Mouse (Mus musculus): ENCODE measurements around the gene Tjp1. TPM values are rescaled to one million over a fixed set of nuclear protein-coding genes. Genes with fewer than 3 reads are reported as not detected.

Gene Tjp1
- polyA plus RNA-seq, 1 experiment from 2014 or later: 15.3 TPM

- Histone ChIP-seq H3K9me3 (ENCODE audit: control insufficient read depth, low read length) (no peaks in the 10 kb centered on the region), H3K36me3 (ENCODE audit: control insufficient read depth, insufficient read depth, low read length) (no peaks in the 10 kb centered on the region), H3K27ac (replicated peaks in 1 of 2; ENCODE audit: control insufficient read depth in 1 of 2, insufficient read depth in 1 of 2, low read depth in 2 of 2, low read length in 2 of 2) (no peak overlapping the region), H3K4me3 (ENCODE audit: control insufficient read depth in 1 of 2, insufficient read depth in 1 of 2, low read depth in 1 of 2, low read length in 2 of 2) (no peak overlapping the region), H3K27me3 (ENCODE audit: control insufficient read depth, insufficient read depth, low read length) (no peaks in the 10 kb centered on the region), H3K4me2 (ENCODE audit: low read length) (no peak overlapping the region), H3K9ac (ENCODE audit: low read length) (no peak overlapping the region), H3K4me1 (ENCODE audit: control insufficient read depth in 2 of 2, insufficient read depth in 2 of 2, low read length in 2 of 2) (no peaks in the 10 kb centered on the region)
- no peak for ATAC-seq (ENCODE audit: insufficient number of reproducible peaks, insufficient read depth, low FRiP score, low read depth)
- 77% methylated on average over 4 of the region's 4 CpGs for WGBS
Observed at GRCm38 (mm10) chr7:65275761-65276160, 251.8 kb downstream of the Tjp1 start.

DNA sequence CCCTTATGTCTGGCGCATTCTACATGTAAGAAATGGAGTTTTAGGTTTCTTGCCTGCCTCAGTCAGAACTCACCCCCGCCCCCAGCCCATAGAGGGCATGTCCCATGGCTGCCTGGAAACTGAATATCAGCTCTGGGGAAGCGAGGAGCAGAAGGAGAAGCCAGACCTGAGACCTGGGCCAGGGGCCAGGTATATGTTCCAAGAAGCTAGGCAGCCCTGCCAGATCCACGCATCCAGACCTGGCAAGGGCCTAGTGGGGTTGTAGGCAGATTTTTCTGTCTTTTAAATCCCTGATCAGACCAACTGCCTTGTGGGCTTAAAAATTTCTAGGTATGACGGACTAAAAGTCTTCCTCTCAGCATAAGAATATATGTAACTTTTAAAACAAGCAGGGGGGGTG lies 253.4 kb downstream of the Tjp1 start:
- H3K4me1 ChIP-seq (ENCODE audit: control insufficient read depth in 2 of 2, insufficient read depth in 2 of 2, low read length in 2 of 2): no peaks in the 10 kb centered on the region
- H3K9me3 ChIP-seq (ENCODE audit: control insufficient read depth, low read length): no peaks in the 10 kb centered on the region
- no peak for ATAC-seq (ENCODE audit: insufficient number of reproducible peaks, insufficient read depth, low FRiP score, low read depth)
- no peaks in the 10 kb centered on the region for H3K27me3 ChIP-seq (ENCODE audit: control insufficient read depth, insufficient read depth, low read length)
- 75% methylated on average over 5 of the region's 5 CpGs for WGBS
- no peak overlapping the region for H3K9ac ChIP-seq (ENCODE audit: low read length)
- H3K36me3 ChIP-seq (ENCODE audit: control insufficient read depth, insufficient read depth, low read length): no peaks in the 10 kb centered on the region
- no peak overlapping the region for H3K4me3 ChIP-seq (ENCODE audit: control insufficient read depth in 1 of 2, insufficient read depth in 1 of 2, low read depth in 1 of 2, low read length in 2 of 2)
- H3K4me2 ChIP-seq (ENCODE audit: low read length): no peak overlapping the region
- H3K27ac ChIP-seq (replicated peaks in 1 of 2; ENCODE audit: control insufficient read depth in 1 of 2, insufficient read depth in 1 of 2, low read depth in 2 of 2, low read length in 2 of 2): no peak overlapping the region

- Histone ChIP-seq H3K9me3 (ENCODE audit: control insufficient read depth, low read length) (peaks cover 6% of the 10 kb centered on the region; the same call in 1 of the 2 replicates), H3K27ac (replicated peaks in 1 of 2; ENCODE audit: control insufficient read depth in 1 of 2, insufficient read depth in 1 of 2, low read depth in 2 of 2, low read length in 2 of 2) (no peak overlapping the region), H3K36me3 (ENCODE audit: control insufficient read depth, insufficient read depth, low read length) (no peaks in the 10 kb centered on the region), H3K4me2 (ENCODE audit: low read length) (no peak overlapping the region), H3K4me3 (ENCODE audit: control insufficient read depth in 1 of 2, insufficient read depth in 1 of 2, low read depth in 1 of 2, low read length in 2 of 2) (no peak overlapping the region), H3K9ac (ENCODE audit: low read length) (no peak overlapping the region), H3K27me3 (ENCODE audit: control insufficient read depth, insufficient read depth, low read length) (no peaks in the 10 kb centered on the region), H3K4me1 (ENCODE audit: control insufficient read depth in 2 of 2, insufficient read depth in 2 of 2, low read length in 2 of 2) (no peaks in the 10 kb centered on the region)
- WGBS: 91% methylated on average over 8 of the region's 8 CpGs
- ATAC-seq (ENCODE audit: insufficient number of reproducible peaks, insufficient read depth, low FRiP score, low read depth): no peak
Observed at GRCm38 (mm10) chr7:65249656-65250055, 277.9 kb downstream of the Tjp1 start.

Other genes starting within 250 kb of the Tjp1 start
- gene Tarsl2, start 117.1 kb upstream of the Tjp1 start, polyA plus RNA-seq (2014; fragmentation: Nextera tagmentation; extraction: Ambion mirVana): 23.0 and 25.3 TPM in 2 replicates
- 46.3 and 57.9 TPM in 2 replicates for gene Tm2d3, start 163.4 kb upstream of the Tjp1 start, polyA plus RNA-seq (2014; fragmentation: Nextera tagmentation; extraction: Ambion mirVana)

Measured in heart, embryonic 14.5 days (tissue).